18 mouse cellular contexts compared by ENCODE assay signal in genomic region chr9:85423908-85424307, GRCm38 (mm10).
"Had no signal": no experiment of that assay in that cellular context is flagged by ENCODE, and none has a peak within 500 bp of the region (broad histone marks: within the 10 kb centered on the region; RNA-seq: fewer than 3 reads in every experiment).

No protein-coding gene starts in this region.

- H3K27me3 ChIP-seq: limb, embryonic 12.5 days; limb, embryonic 15.5 days; neural tube, embryonic 12.5 days; neural tube, embryonic 15.5 days had no signal

- H3K36me3 ChIP-seq: limb, embryonic 12.5 days; limb, embryonic 15.5 days; neural tube, embryonic 12.5 days; neural tube, embryonic 15.5 days had no signal

- DNase-seq: kidney, adult 18-20 months; kidney, adult 9 months; kidney, postnatal 14 days; kidney, postnatal 4 days; left cerebral cortex, postnatal 4 days; liver, postnatal 0 days; lung, embryonic 14.5 days; midbrain, embryonic 14.5 days; retina, postnatal 1 day; right cerebral cortex, postnatal 25 days; spleen, adult 18-20 months; thymus, adult 2 months; thymus, postnatal 25 days had no signal

- ATAC-seq: liver, postnatal 0 days; lung, postnatal 0 days had no signal
